Mouse (Mus musculus) layer of hippocampus, adult 8-10 months (tissue): ENCODE results near the gene Osbp2. TPM values are rescaled to one million over a fixed set of nuclear protein-coding genes. Genes with fewer than 3 reads are reported as not detected.
"Not testable (repeated sequence)": the region's sequence is repeated elsewhere in the genome, so short reads cannot be mapped to it uniquely, and the experiment has no call there.

ENCODE experiments used
- DNase-seq, 2 experiments: peaks; one replicate each; pipeline ENCODE4 v3.0.0; 2022; ENCODE audit warnings: low spot score in 2 of 2
- total RNA-seq, 4 experiments: library from RNA; stranded (reverse); gene quantifications; 2 replicates each; pipeline ENCODE4 v1.2.4; 2022

The Osbp2 gene
- 10 to 100 TPM; 63.6 to 77.0 (median 69.9) TPM for total RNA-seq

DNA sequence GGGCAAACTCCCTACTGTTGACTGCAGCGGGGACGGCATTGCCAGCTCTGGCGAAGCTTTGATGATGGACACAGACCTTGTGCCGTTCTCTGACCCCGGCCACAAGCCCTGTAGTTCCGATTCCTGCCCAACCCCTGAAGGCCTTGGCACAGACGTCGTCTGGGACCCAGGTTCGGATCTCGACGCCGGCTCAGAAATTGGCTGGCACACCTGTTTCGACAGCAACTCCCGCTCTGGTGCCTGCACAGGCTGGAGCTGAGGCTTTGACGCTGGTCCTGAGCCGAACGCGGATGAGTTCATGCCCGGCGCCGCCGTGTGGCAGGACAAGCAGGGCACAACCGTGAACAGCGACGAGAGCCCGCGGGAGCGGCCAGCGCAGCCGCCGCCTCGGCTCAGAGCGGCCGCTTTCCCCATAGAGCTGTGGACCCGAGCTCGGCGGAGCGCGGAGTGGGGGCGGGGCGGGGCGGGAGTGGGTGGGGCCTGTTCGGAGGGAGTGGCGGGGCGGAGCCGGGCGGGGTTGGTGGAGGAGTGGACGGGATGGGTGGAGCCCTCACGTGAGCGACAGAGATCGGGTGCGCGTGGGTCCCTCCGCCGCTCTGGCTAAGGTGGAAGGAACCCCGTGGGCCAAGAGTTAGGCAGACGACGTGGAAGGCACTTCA lies at the start of gene Osbp2:
Gene Osbp2, minus strand, starts transcription at position 450 of the 659 bp plus-strand sequence.
- DNase-seq, result peak; percentile 69 to 72

DNA sequence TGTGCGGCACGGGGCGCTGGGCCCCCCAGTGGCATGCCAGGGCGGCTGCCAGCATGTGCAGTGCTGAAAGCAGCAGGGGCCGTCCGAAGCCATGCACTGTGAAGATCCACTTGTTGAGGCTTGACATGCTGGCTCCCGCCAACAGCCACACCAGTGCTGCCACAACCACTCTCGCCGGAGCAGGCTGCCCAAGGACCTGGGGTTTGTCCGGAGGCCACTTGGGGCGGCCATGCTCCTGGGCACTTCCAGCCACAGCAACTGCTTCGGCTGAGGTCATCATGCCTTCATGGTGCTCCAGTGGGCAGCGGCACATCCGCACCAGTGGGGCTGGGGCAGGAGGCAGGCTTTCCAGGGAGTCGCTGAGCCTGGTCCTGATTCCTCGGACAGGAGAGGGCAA lies 49.2 kb upstream of the Osbp2 start:
- peak in 1 of 2 experiments; percentile 29 for DNase-seq

- DNase-seq, result peak; percentile 51 to 52
Observed at GRCm38 (mm10) chr11:3912100-3912874, 48.6 kb upstream of the Osbp2 start.

GRCm38 (mm10) chr11:3911440-3911839 lies 47.7 kb upstream of the Osbp2 start:
- DNase-seq, result not testable (repeated sequence)

DNA sequence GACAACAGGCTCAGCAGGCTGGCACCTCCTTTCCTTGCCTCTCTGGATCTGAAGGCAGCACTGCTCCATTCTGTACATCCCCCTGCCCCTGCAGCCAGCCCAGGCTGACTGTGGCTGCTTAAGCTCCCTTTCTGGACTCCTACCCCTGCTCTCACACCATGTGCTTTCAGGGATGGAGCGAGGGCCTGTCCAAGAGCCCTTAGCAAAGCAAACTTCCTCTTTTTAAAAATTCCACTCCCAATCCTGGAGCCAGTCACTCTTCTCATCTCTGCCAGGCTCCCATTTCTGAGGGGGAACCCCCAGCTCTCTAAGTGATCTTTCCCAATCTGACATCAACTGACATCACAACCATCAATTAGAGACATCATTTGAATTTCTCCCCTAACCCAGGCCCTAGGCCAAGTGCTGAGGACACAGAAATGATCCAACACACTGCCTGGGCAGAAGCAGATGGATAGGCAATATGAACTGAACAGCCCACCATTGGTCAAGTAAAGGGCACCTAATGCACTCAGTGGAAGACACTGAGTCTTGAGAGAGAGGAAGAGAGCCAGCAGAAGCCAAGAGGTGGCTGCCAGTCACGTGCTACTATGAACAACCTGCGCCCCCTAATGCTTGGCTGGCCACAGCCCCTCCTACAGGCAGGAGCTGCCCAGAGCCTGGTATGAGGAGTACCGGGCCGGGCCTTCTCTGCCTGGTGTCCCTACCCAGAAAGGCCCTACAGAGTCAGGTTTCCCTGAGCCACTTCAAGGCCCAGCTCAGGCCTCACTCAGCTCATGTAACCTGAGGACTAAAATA lies 47.0 kb upstream of the Osbp2 start:
- no peak for DNase-seq

DNA sequence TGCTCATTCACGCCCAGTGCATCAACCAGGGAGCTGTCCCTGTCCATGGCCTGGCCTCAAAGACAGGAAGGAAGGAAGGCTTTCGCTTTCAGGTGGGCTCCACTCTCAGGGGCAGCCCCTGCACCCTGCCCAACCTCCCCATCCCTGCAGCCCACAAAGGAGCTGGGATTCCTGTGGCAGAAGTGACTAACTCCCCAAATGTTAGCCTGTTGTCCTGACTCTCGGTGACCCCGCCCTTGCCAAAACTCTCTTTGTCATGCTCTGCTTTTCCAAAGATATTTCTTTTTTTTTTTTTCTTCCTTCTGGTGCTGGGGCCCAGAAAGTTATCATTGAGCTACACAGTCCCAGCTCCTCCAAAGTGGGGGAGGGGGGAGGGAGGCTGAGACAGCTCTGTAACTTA lies 45.5 kb upstream of the Osbp2 start:
- no peak for DNase-seq

GRCm38 (mm10) chr11:3905446-3905845 lies 41.7 kb upstream of the Osbp2 start:
- no peak for DNase-seq

GRCm38 (mm10) chr11:3904673-3905072 lies 41.0 kb upstream of the Osbp2 start:
- DNase-seq, result no peak

DNA sequence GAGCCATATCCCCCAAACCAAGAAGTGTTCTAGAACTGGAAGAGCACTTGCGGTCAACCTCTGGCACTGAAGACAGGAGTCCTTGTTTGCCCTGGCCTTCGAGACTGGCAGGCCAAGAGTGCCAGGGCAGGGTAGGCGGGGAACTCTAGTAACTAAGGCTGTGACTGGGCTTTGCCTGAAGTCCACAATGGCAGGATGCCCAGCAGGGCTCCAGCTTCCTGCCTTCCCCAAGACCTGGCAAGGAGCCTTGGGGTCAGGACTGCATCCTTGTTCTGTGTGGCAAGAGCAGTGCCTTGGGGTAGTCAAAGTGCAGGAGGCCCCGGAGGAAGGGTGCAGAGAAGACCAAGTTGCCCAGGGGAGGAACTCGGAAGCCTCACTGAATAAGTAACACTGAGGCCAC lies 39.3 kb upstream of the Osbp2 start:
- peak; percentile 72 to 75 for DNase-seq

- DNase-seq, result no peak
Observed at GRCm38 (mm10) chr11:3902516-3902915, 38.8 kb upstream of the Osbp2 start.

DNA sequence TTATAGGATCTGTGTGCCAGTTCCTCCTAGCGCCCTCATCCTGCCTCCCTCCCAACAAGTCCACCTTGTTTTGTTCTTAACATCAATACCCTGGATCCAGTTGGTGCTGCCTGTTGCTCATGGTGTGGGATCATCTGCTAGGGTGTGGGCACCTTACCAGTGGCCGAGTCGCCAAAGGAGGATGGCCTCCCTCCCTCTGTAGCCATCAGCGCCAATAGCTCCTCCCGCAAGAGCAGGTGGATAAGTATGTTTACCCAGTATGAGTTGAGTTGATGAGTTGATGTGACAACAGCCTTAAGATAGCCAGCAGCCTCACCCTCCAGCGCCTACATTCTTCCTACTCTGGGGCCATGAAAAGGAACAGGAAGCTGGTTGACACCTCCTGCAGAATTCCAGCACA lies 36.6 kb upstream of the Osbp2 start:
- DNase-seq, result no peak

GRCm38 (mm10) chr11:3895933-3896332 lies 32.2 kb upstream of the Osbp2 start:
- DNase-seq, result no peak

GRCm38 (mm10) chr11:3895458-3895857 lies 31.8 kb upstream of the Osbp2 start:
- DNase-seq, result no peak

- DNase-seq, result peak; percentile 96 to 97
Observed at GRCm38 (mm10) chr11:3894406-3895281, 30.9 kb upstream of the Osbp2 start, which contains the start of the genes 4921536K21Rik and Dusp18. Gene 4921536K21Rik (minus strand): TSS chr11:3895098. Gene Dusp18 (plus strand): TSS chr11:3895240.

DNA sequence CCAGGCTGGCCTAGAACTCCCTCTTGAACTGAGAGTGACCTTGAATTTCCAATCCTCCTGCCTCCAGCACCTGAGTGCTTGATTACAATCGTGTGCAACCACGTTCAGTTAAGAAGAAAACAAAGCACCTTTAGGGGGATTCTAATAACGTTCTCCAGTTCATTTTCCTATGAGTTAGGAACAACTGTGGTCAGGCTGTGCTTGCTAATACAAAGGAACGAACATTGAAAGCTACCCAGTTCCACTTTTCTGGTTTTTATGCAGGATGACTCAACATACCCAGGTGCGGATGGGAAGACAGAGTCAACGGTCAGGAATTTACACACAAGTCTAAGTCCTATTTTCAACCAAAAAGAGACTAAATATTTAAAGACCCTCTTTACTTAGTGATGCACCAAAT lies 30.3 kb upstream of the Osbp2 start:
- DNase-seq, result no peak

GRCm38 (mm10) chr11:3887331-3887730 lies 23.6 kb upstream of the Osbp2 start:
- DNase-seq, result no peak

GRCm38 (mm10) chr11:3883711-3884110 lies 20.0 kb upstream of the Osbp2 start:
- DNase-seq, result no peak

DNA sequence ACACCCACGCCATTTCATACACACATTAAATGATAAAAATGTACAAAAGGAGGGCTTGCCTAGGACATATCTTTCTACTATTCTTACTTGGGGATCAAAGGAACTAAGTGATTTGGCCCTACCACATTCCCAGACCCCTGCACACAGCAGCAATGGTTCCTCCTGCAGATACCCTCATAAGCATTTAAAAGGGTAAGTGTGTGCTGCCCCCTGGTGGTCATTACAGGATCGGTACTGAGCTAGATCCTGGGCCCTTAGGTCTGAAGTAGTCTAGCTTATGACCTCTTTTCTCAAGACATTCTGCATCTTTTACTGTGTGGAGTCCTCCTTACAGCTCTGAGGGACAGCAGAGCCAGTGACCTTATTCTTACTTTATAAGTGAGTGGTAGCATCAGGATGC lies 16.1 kb upstream of the Osbp2 start:
- peak; percentile 61 to 87 for DNase-seq

- no peak for DNase-seq
Observed at GRCm38 (mm10) chr11:3878660-3879059, 15.0 kb upstream of the Osbp2 start.

GRCm38 (mm10) chr11:3876419-3876818 lies 12.7 kb upstream of the Osbp2 start:
- DNase-seq, result peak in 1 of 2 experiments; percentile 49

DNA sequence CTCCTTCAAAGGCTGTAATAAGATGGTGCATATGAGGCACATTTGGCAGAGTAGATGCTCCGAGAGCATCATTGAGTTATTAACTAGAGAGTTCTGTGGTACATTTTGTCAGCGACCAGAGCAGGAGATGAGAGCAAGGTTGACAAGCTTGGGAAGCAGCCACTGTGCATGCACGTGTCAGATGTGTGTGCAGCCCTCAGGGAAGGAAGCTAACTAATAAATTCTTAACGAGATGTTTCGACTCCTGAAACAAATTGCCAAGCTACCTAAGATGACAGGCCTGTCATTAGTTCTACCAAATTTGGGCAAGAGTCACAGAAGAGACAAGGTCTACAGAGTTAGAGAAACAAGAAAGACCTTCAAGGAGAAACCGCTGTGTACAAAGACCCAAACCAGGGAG lies 640 bp upstream of the Osbp2 start:
- no peak for DNase-seq
